Mouse (Mus musculus) bone marrow, adult 2 months (tissue): Measurements from ENCODE around the gene Emilin2. TPM values are rescaled to one million over a fixed set of nuclear protein-coding genes. Genes with fewer than 3 reads are reported as not detected.

Experiments
- H3K27ac ChIP-seq: fragments of 200-500 bp; 2 replicates; pipeline ENCODE4 v1.5.1; 2012; ENCODE audit warnings: low read depth, mild to moderate bottlenecking, control low read depth, inconsistent platforms, low read length; ENCODE audit not compliant: control insufficient read depth, poor library complexity, insufficient read depth
- H3K4me1 ChIP-seq: fragments of 200-500 bp; 2 replicates; pipeline ENCODE4 v1.6.1; 2011; ENCODE audit warnings: low read length; ENCODE audit not compliant: control insufficient read depth, insufficient read depth
- H3K4me3 ChIP-seq: fragments of 200-500 bp; replicated peaks from 2 replicates; pipeline ENCODE3; 2011; ENCODE audit warnings: mild to moderate bottlenecking, low read depth, low read length, control low read depth; ENCODE audit not compliant: control insufficient read depth
- CTCF ChIP-seq: fragments of 200-500 bp; IDR thresholded peaks from 2 replicates; pipeline ENCODE4 v1.5.1; 2011; ENCODE audit warnings: low read length, control low read depth; ENCODE audit not compliant: control insufficient read depth, insufficient read depth
- POLR2A ChIP-seq: fragments of 200-500 bp; IDR thresholded peaks from 2 replicates; pipeline ENCODE4 v1.6.1; 2011; ENCODE audit warnings: low read depth, mild to moderate bottlenecking, control low read depth, low read length, borderline replicate concordance; ENCODE audit not compliant: control insufficient read depth
- WGBS: fragments of 180-500 bp; shearing (Covaris S2); methylation state at CpG from one replicate; pipeline ENCODE4 v1.1.7; 2018; 5-methylcytosine and 5-hydroxymethylcytosine counted together
- polyA plus RNA-seq: library from polyadenylated mRNA; stranded (reverse); fragments of >200 nt; gene quantifications from 2 replicates; pipeline ENCODE4 v1.2.4, GENCODE M21; 2011; ENCODE audit warnings: low replicate concordance; ENCODE audit not compliant: missing spikeins, insufficient read depth, insufficient read length

Gene Emilin2
- polyA plus RNA-seq, 1 experiment, result 38.7 TPM

DNA sequence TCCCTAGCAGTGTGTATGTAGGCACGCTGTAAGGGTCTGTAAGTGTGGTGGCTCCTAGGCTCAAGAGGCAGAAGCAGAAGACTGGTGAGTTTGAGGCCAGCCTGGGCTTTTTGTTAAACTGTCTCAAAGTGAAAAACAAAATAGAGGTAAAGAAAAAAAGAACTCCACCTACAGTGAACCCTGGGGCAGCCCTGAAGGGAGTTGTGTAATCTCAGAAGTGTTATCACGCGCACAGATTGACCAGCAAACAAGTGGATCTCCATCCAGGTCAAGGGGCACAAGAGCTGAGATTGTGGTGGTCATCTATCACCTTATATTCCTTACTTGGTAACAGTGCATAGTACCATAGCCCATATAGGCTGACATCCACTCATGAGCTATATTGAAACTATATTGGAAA is 104.5 kb downstream of the Emilin2 start:
- Histone ChIP-seq H3K27ac (no peak overlapping the region), H3K4me3 (no peak overlapping the region), H3K4me1 (peaks cover 3% of the 10 kb centered on the region)
- 90% methylated on average over 3 of the region's 3 CpGs for WGBS
- no peak for TF ChIP-seq POLR2A

GRCm38 (mm10) chr17:71206136-71206893 is 105.5 kb downstream of the Emilin2 start:
- WGBS, result 69% methylated on average over 12 of the region's 12 CpGs
- TF ChIP-seq POLR2A (no peak), CTCF (no peak)
- H3K27ac ChIP-seq, result no peak overlapping the region
- peak overlapping the region; percentile 11 for H3K4me3 ChIP-seq
- H3K4me1 ChIP-seq, result peaks cover 3% of the 10 kb centered on the region

- peak overlapping the region; percentile 37 for H3K4me3 ChIP-seq
- 0 out of 2 replicates have a peak overlapping the region, but pooled peaks have one; percentile 34 for H3K27ac ChIP-seq
- no peak for TF ChIP-seq CTCF
- 16% methylated on average over 6 of the region's 6 CpGs for WGBS
- H3K4me1 ChIP-seq, result peaks cover 3% of the 10 kb centered on the region
Measured at GRCm38 (mm10) chr17:71204809-71205091, 107.0 kb downstream of the Emilin2 start.

GRCm38 (mm10) chr17:71203998-71204808 is 107.6 kb downstream of the Emilin2 start:
- H3K4me1 ChIP-seq, result no peaks in the 10 kb centered on the region; the same call in 1 of the 2 replicates
- TF ChIP-seq CTCF, result no peak
- no peak for TF ChIP-seq POLR2A
- no peak overlapping the region for H3K27ac ChIP-seq
- H3K4me3 ChIP-seq, result no peak overlapping the region
- WGBS, result 53% methylated on average over 9 of the region's 9 CpGs

Other genes with a start within 250 kb of the Emilin2 start
- 38.3 and 70.4 TPM in 2 replicates for gene Lpin2, start 129.4 kb downstream of the Emilin2 start, polyA plus RNA-seq
- gene Gm4707, start 147.9 kb upstream of the Emilin2 start, polyA plus RNA-seq, result 27.1 and 29.6 TPM in 2 replicates
- 27.5 and 35.0 TPM in 2 replicates for gene Smchd1, start 163.4 kb upstream of the Emilin2 start, polyA plus RNA-seq
- 32.9 and 34.0 TPM in 2 replicates for gene Ndc80, start 214.9 kb upstream of the Emilin2 start, polyA plus RNA-seq
- gene Spdya, start 240.1 kb upstream of the Emilin2 start, polyA plus RNA-seq, result not detected in 2 replicates